Mouse (Mus musculus) lung, embryonic 16.5 days (tissue): ENCODE measurements around the gene Vps13c. TPM values are rescaled to one million over a fixed set of nuclear protein-coding genes. Genes with fewer than 3 reads are reported as not detected.
A peak's percentile ranks its signal among the peaks of the same experiment; 100 is the strongest.

Experiments used
- ATAC-seq: fragments of 200-750 bp; cut with Nextera tagmentation; 2 replicates; pipeline ENCODE4 v1.8.0; 2017; ENCODE audit warnings: low read depth, mild to moderate bottlenecking, moderate library complexity
- H3K27ac ChIP-seq: fragments of 300-500 bp; sonication (generic); 2 replicates; pipeline ENCODE4 v1.5.1; 2014; ENCODE audit warnings: mild to moderate bottlenecking, control low read depth, low read length
- H3K27me3 ChIP-seq: fragments of 300-500 bp; sonication (generic); 2 replicates; pipeline ENCODE4 v1.6.1; 2014; ENCODE audit warnings: low read depth, low read length, mixed read lengths; ENCODE audit not compliant: control insufficient read depth, insufficient read depth
- H3K36me3 ChIP-seq: fragments of 300-500 bp; sonication (generic); 2 replicates; pipeline ENCODE4 v1.6.1; 2014; ENCODE audit warnings: low read length; ENCODE audit not compliant: control insufficient read depth, insufficient read depth
- H3K4me1 ChIP-seq: fragments of 300-500 bp; sonication (generic); replicated peaks from 2 replicates; pipeline ENCODE4 v1.6.1; 2014; ENCODE audit warnings: low read length, mixed read lengths; ENCODE audit not compliant: control insufficient read depth, insufficient read depth
- H3K4me2 ChIP-seq: fragments of 300-500 bp; sonication (generic); 2 replicates; pipeline ENCODE4 v1.6.1; 2014; ENCODE audit warnings: low read depth, low read length, control low read depth
- H3K4me3 ChIP-seq: fragments of 300-500 bp; sonication (generic); 2 replicates; pipeline ENCODE4 v1.5.1; 2014; ENCODE audit warnings: mild to moderate bottlenecking, low read length, control low read depth
- H3K9ac ChIP-seq: fragments of 300-500 bp; sonication (generic); 2 replicates; pipeline ENCODE4 v1.6.1; 2014; ENCODE audit warnings: low read length, control low read depth
- H3K9me3 ChIP-seq: fragments of 300-500 bp; sonication (generic); 2 replicates; pipeline ENCODE4 v1.6.1; 2016; ENCODE audit warnings: low read length; ENCODE audit not compliant: control insufficient read depth
- WGBS: fragments of 180-500 bp; shearing (Covaris S2); extraction: QIAGEN DNeasy Blood & Tissue Kit; methylation state at CpG from one replicate; pipeline ENCODE4 v1.1.7; 2014; 5-methylcytosine and 5-hydroxymethylcytosine counted together
- polyA plus RNA-seq: library from polyadenylated mRNA; unstranded; fragments of >200 nt; fragmentation: Nextera tagmentation; extraction: Ambion mirVana; gene quantifications from 2 replicates; pipeline ENCODE4 v1.2.1, GENCODE M21; 2015

The Vps13c gene
- polyA plus RNA-seq, 1 experiment from 2014 or later = 5.8 TPM

GRCm38 (mm10) chr9:67886981-67887720 lies 47.0 kb downstream of the Vps13c start:
- Histone ChIP-seq H3K4me2 (no peak overlapping the region), H3K9ac (no peak overlapping the region), H3K4me1 (no peaks in the 10 kb centered on the region), H3K4me3 (no peak overlapping the region), H3K27ac (no peak overlapping the region), H3K27me3 (no peaks in the 10 kb centered on the region), H3K9me3 (no peaks in the 10 kb centered on the region), H3K36me3 (peaks cover 8% of the 10 kb centered on the region)
- no peak for ATAC-seq
- 77% methylated on average over 4 of the region's 4 CpGs for WGBS

- no peak overlapping the region for H3K9ac ChIP-seq
- WGBS = 75% methylated on average over 1 of the region's 1 CpGs
- H3K4me3 ChIP-seq = no peak overlapping the region
- no peaks in the 10 kb centered on the region for H3K27me3 ChIP-seq
- no peak for ATAC-seq
- H3K27ac ChIP-seq = no peak overlapping the region
- H3K4me2 ChIP-seq = no peak overlapping the region
- H3K36me3 ChIP-seq = peaks cover 16% of the 10 kb centered on the region
- no peaks in the 10 kb centered on the region for H3K4me1 ChIP-seq
- H3K9me3 ChIP-seq = no peaks in the 10 kb centered on the region
Measured at GRCm38 (mm10) chr9:67893474-67893873, 53.3 kb downstream of the Vps13c start.

- peaks cover 14% of the 10 kb centered on the region for H3K36me3 ChIP-seq
- WGBS = 81% methylated on average over 12 of the region's 12 CpGs
- H3K4me3 ChIP-seq = no peak overlapping the region
- H3K4me2 ChIP-seq = no peak overlapping the region
- no peaks in the 10 kb centered on the region for H3K27me3 ChIP-seq
- H3K9ac ChIP-seq = no peak overlapping the region
- H3K4me1 ChIP-seq = no peaks in the 10 kb centered on the region
- no peak overlapping the region for H3K27ac ChIP-seq
- no peaks in the 10 kb centered on the region for H3K9me3 ChIP-seq
- ATAC-seq = no peak
Measured at GRCm38 (mm10) chr9:67896646-67897295, 56.6 kb downstream of the Vps13c start.

- no peak overlapping the region for H3K4me3 ChIP-seq
- 75% methylated on average over 5 of the region's 5 CpGs for WGBS
- H3K4me1 ChIP-seq = no peaks in the 10 kb centered on the region
- H3K4me2 ChIP-seq = no peak overlapping the region
- H3K9ac ChIP-seq = no peak overlapping the region
- H3K27ac ChIP-seq = no peak overlapping the region
- no peaks in the 10 kb centered on the region for H3K9me3 ChIP-seq
- H3K36me3 ChIP-seq = peaks cover 4% of the 10 kb centered on the region
- ATAC-seq = no peak
- H3K27me3 ChIP-seq = no peaks in the 10 kb centered on the region
Measured at GRCm38 (mm10) chr9:67900398-67900797, 60.2 kb downstream of the Vps13c start.

- H3K4me2 ChIP-seq = no peak overlapping the region
- no peak overlapping the region for H3K9ac ChIP-seq
- H3K36me3 ChIP-seq = no peaks in the 10 kb centered on the region; the same call in 1 of the 2 replicates
- WGBS = 82% methylated on average over 6 of the region's 6 CpGs
- no peak overlapping the region for H3K27ac ChIP-seq
- H3K4me3 ChIP-seq = no peak overlapping the region
- no peaks in the 10 kb centered on the region for H3K9me3 ChIP-seq
- H3K27me3 ChIP-seq = no peaks in the 10 kb centered on the region
- no peak for ATAC-seq
- H3K4me1 ChIP-seq = no peaks in the 10 kb centered on the region
Measured at GRCm38 (mm10) chr9:67904355-67904754, 64.2 kb downstream of the Vps13c start.

- H3K4me1 ChIP-seq = no peaks in the 10 kb centered on the region
- no peak for ATAC-seq
- no peak overlapping the region for H3K27ac ChIP-seq
- no peaks in the 10 kb centered on the region for H3K27me3 ChIP-seq
- 92% methylated on average over 2 of the region's 2 CpGs for WGBS
- H3K4me3 ChIP-seq = no peak overlapping the region
- H3K36me3 ChIP-seq = peaks cover 8% of the 10 kb centered on the region
- no peak overlapping the region for H3K4me2 ChIP-seq
- H3K9me3 ChIP-seq = no peaks in the 10 kb centered on the region
- no peak overlapping the region for H3K9ac ChIP-seq
Measured at GRCm38 (mm10) chr9:67905541-67905940, 65.3 kb downstream of the Vps13c start.

GRCm38 (mm10) chr9:67914681-67915080 lies 74.5 kb downstream of the Vps13c start:
- H3K4me2 ChIP-seq = no peak overlapping the region
- H3K27ac ChIP-seq = no peak overlapping the region
- no peak overlapping the region for H3K4me3 ChIP-seq
- H3K4me1 ChIP-seq = no peaks in the 10 kb centered on the region
- ATAC-seq = no peak
- WGBS = 83% methylated on average over 7 of the region's 7 CpGs
- H3K27me3 ChIP-seq = no peaks in the 10 kb centered on the region
- H3K36me3 ChIP-seq = peaks cover 19% of the 10 kb centered on the region
- no peaks in the 10 kb centered on the region for H3K9me3 ChIP-seq
- H3K9ac ChIP-seq = no peak overlapping the region

GRCm38 (mm10) chr9:67922350-67922749 lies 82.2 kb downstream of the Vps13c start:
- no peak overlapping the region for H3K27ac ChIP-seq
- H3K9ac ChIP-seq = no peak overlapping the region
- no peaks in the 10 kb centered on the region for H3K27me3 ChIP-seq
- no peaks in the 10 kb centered on the region for H3K9me3 ChIP-seq
- H3K36me3 ChIP-seq = peaks cover 12% of the 10 kb centered on the region
- H3K4me1 ChIP-seq = no peaks in the 10 kb centered on the region
- 89% methylated on average over 5 of the region's 5 CpGs for WGBS
- no peak overlapping the region for H3K4me3 ChIP-seq
- H3K4me2 ChIP-seq = no peak overlapping the region
- ATAC-seq = no peak

GRCm38 (mm10) chr9:67930629-67931028 lies 90.4 kb downstream of the Vps13c start:
- peak; percentile 56; the same call in 1 of the 2 replicates for ATAC-seq

More at GRCm38 (mm10) chr9:67930629-67931028, 90.4 kb downstream of the Vps13c start:
- no peak overlapping the region for H3K4me3 ChIP-seq
- H3K36me3 ChIP-seq = peaks cover 12% of the 10 kb centered on the region
- no peaks in the 10 kb centered on the region for H3K27me3 ChIP-seq
- no peak overlapping the region for H3K9ac ChIP-seq
- 51% methylated on average over 7 of the region's 7 CpGs for WGBS
- no peaks in the 10 kb centered on the region for H3K9me3 ChIP-seq
- no peak overlapping the region for H3K4me2 ChIP-seq
- no peaks in the 10 kb centered on the region for H3K4me1 ChIP-seq
- H3K27ac ChIP-seq = no peak overlapping the region
